Mouse (Mus musculus) erythroblast, embryonic 14.5 days (primary cell): ENCODE results near the gene Efna5.

Source experiments
- GATA1 ChIP-seq: IDR thresholded peaks from 2 replicates; pipeline ENCODE4 v1.6.1; 2012; ENCODE audit warnings: low read length, inconsistent platforms, mixed read lengths
- TAL1 ChIP-seq: IDR thresholded peaks from 3 replicates; pipeline ENCODE4 v1.6.1; 2012; ENCODE audit warnings: low read length, inconsistent platforms, mixed read lengths

- TF ChIP-seq GATA1 (no peak), TAL1 (no peak)
These were observed 214.4 kb downstream of the Efna5 start for GRCm38 (mm10) chr17:62666761-62667160.
